Mouse (Mus musculus) midbrain, embryonic 14.5 days (tissue): ENCODE results near the gene Prph. TPM values are rescaled to one million over a fixed set of nuclear protein-coding genes. Genes with fewer than 3 reads are reported as not detected.
A peak's percentile ranks its signal among the peaks of the same experiment; 100 is the strongest.

Source experiments
- ATAC-seq: fragments of 200-750 bp; cut with Nextera tagmentation; 2 replicates; pipeline ENCODE4 v1.8.0; 2017; ENCODE audit warnings: moderate number of reproducible peaks, moderate library complexity; ENCODE audit not compliant: low FRiP score, low TSS enrichment
- DNase-seq: peaks from one replicate; pipeline ENCODE4 v3.0.0-alpha.2; 2015
- H3K27ac ChIP-seq: fragments of 300-500 bp; sonication (generic); replicated peaks from 2 replicates; pipeline ENCODE4 v1.5.1; 2014; ENCODE audit warnings: mild to moderate bottlenecking, low read depth, low read length, moderate library complexity
- H3K27me3 ChIP-seq: fragments of 300-500 bp; sonication (generic); 2 replicates; pipeline ENCODE4 v1.6.1; 2014; ENCODE audit warnings: low read length, control low read depth, mixed read lengths; ENCODE audit not compliant: control insufficient read depth, insufficient read depth
- H3K36me3 ChIP-seq: fragments of 300-500 bp; sonication (generic); 2 replicates; pipeline ENCODE4 v1.6.1; 2014; ENCODE audit warnings: low read length, control low read depth; ENCODE audit not compliant: control insufficient read depth, insufficient read depth
- H3K4me1 ChIP-seq: fragments of 300-500 bp; sonication (generic); 2 replicates; pipeline ENCODE4 v1.6.1; 2014; ENCODE audit warnings: mild to moderate bottlenecking, antibody characterized with exemption, low read length, control low read depth; ENCODE audit not compliant: control insufficient read depth, insufficient read depth
- H3K4me2 ChIP-seq: fragments of 300-500 bp; sonication (generic); 2 replicates; pipeline ENCODE4 v1.6.1; 2014; ENCODE audit warnings: mild to moderate bottlenecking, low read length, moderate library complexity
- H3K4me3 ChIP-seq: fragments of 300-500 bp; sonication (generic); replicated peaks from 2 replicates; pipeline ENCODE4 v1.5.1; 2014; ENCODE audit warnings: low read depth, low read length
- H3K9ac ChIP-seq: fragments of 300-500 bp; sonication (generic); replicated peaks from 2 replicates; pipeline ENCODE4 v1.6.1; 2014; ENCODE audit warnings: mild to moderate bottlenecking, low read length, moderate library complexity
- H3K9me3 ChIP-seq: fragments of 300-500 bp; sonication (generic); 2 replicates; pipeline ENCODE4 v1.6.1; 2016; ENCODE audit warnings: low read length, control low read depth, mixed read lengths; ENCODE audit not compliant: control insufficient read depth
- WGBS: fragments of 180-500 bp; shearing (Covaris S2); extraction: QIAGEN DNeasy Blood & Tissue Kit; methylation state at CpG from one replicate; pipeline ENCODE4 v1.1.7; 2014; 5-methylcytosine and 5-hydroxymethylcytosine counted together
- polyA plus RNA-seq: library from polyadenylated mRNA; unstranded; fragments of >200 nt; fragmentation: Nextera tagmentation; extraction: Ambion mirVana; gene quantifications from 2 replicates; pipeline ENCODE4 v1.2.1, GENCODE M21; 2014

Prph gene
- polyA plus RNA-seq, result 11.7 and 15.5 TPM in 2 replicates

DNA sequence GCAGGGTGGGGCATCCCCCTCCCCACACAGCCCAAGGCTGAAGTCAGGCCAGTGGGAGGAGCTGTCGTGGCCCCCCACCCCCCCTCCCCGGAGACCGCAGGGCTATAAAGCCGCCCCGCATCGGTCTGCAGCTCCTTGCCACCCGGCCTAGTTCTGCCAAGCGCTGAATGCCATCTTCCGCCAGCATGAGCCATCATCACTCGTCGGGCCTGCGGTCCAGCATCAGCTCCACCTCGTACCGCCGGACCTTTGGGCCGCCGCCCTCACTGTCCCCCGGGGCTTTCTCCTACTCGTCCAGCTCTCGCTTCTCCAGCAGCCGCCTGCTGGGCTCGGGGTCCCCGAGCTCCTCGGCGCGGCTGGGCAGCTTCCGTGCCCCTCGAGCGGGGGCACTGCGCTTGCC is at the start of gene Prph:
Gene Prph, plus strand, starts transcription at position 135 of the 400 bp plus-strand sequence.
- peak within 1 kb of the TSS; percentile 56 for H3K4me2 ChIP-seq
- peak within 1 kb of the TSS; percentile 20; the same call in 1 of the 2 replicates for H3K9ac ChIP-seq
- H3K4me1 ChIP-seq, result peaks cover 8% of the 10 kb centered on the region; the same call in 1 of the 2 replicates
- 2% methylated on average over 27 of the region's 30 CpGs for WGBS
- ATAC-seq (no peak), DNase-seq (peak; percentile 11)
- no peak within 1 kb of the TSS for H3K27ac ChIP-seq
- H3K36me3 ChIP-seq, result no peaks in the 10 kb centered on the region
- peaks cover 71% of the 10 kb centered on the region for H3K27me3 ChIP-seq
- no peaks in the 10 kb centered on the region for H3K9me3 ChIP-seq
- H3K4me3 ChIP-seq, result peak within 1 kb of the TSS; percentile 35

DNA sequence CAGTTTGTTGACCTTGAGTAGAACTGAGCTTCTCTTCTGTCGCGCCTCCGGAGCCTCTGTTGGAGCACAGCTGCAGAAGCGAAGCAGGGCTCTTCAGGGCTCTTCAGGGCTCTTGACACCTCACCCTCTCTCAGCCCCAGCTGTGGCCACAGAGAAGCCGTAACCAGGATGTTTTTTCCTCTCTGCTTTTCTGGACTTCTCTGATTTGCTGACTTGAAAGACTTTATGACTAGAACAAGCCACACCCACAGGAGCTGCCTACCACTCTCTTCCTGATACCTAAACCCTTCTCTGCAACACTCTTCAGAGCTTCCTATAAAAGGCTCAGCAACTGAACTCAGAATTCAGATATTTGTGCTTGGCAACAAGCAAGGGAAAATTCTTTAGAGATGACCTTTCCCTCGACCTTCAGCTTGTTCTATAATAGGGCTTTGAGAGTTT is 46.2 kb upstream of the Prph start:
- Histone ChIP-seq H3K27me3 (no peaks in the 10 kb centered on the region), H3K4me3 (no peak overlapping the region), H3K4me2 (no peak overlapping the region), H3K9me3 (no peaks in the 10 kb centered on the region), H3K36me3 (no peaks in the 10 kb centered on the region), H3K4me1 (no peaks in the 10 kb centered on the region), H3K27ac (no peak overlapping the region), H3K9ac (no peak overlapping the region)
- DNase-seq (no peak), ATAC-seq (no peak)
- 81% methylated on average over 6 of the region's 6 CpGs for WGBS

DNA sequence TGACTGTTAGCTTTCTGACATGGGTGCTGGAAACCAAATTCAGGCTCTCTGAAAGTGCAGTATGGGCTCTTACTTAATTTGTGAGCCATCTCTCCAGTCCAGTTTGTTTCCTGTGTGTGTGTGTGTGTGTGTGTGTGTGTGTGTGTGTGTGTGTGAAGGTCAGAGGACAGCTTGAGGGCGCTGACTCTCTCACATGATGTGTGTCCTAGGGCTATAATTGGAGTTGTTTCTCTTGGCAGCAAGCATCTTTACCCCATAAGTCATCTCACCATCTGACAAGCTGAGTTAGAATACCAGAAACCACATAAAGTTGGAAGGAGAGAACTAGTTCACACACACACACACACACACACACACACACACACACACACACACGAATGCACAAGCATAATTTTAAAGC is 44.1 kb upstream of the Prph start:
- H3K9me3 ChIP-seq, result no peaks in the 10 kb centered on the region
- ATAC-seq, result no peak
- WGBS, result 88% methylated on average over 2 of the region's 2 CpGs

DNA sequence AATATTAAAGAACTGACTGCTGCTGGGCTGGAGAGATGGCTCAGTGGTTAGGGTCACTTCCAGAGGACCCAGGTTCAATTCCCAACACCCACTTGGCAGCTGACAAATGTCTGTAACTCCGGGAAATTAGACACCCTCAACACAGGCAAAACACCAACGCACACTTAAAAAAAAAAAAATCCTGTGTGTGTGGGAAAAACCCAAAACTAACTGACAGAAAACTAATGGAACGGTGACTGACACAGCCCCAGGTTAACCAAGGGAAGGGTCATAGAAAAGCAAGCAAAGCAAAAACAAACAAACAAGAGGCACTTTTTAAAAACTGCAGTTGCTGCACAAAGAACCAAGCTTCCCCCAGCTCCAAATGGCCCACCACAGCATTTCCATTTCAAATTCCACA is 43.0 kb upstream of the Prph start:
- no peak for DNase-seq
- no peaks in the 10 kb centered on the region for H3K4me1 ChIP-seq
- no peak overlapping the region for H3K4me3 ChIP-seq
- 88% methylated on average over 3 of the region's 3 CpGs for WGBS
- H3K9ac ChIP-seq, result no peak overlapping the region
- H3K9me3 ChIP-seq, result no peaks in the 10 kb centered on the region
- H3K4me2 ChIP-seq, result no peak overlapping the region
- no peaks in the 10 kb centered on the region for H3K27me3 ChIP-seq
- H3K36me3 ChIP-seq, result no peaks in the 10 kb centered on the region
- no peak for ATAC-seq
- H3K27ac ChIP-seq, result no peak overlapping the region

More for the DNA sequence above, 44.1 kb upstream of the Prph start:
- H3K27ac ChIP-seq, result no peak overlapping the region
- H3K36me3 ChIP-seq, result no peaks in the 10 kb centered on the region
- DNase-seq, result no peak
- no peaks in the 10 kb centered on the region for H3K27me3 ChIP-seq
- no peak overlapping the region for H3K4me3 ChIP-seq
- H3K4me2 ChIP-seq, result no peak overlapping the region
- H3K4me1 ChIP-seq, result no peaks in the 10 kb centered on the region
- no peak overlapping the region for H3K9ac ChIP-seq

DNA sequence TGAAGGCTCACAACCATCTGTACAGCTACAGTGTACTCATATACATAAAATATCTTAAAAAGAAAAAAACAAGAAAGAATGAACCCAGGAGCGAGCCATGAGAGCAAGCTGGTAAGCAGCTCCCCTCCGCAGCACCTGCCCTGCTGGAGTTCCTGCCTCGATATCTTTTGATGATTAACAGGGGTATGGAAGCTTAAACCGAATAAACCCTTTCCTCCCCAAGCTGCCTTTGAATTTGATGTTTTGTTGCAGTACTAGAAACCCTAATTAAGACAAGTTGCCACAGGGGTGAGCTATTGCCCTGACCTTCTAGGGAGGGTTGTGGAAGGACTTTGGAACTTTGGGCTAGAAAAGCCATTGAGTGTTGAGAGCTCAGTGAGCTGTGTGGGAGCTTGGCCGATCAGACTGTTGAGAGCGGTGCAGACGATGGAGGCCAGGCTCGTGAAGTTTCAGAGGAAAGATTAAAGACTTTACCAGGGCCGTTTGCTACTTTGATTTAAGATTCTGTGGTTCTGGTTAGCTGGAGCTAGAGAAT is 40.4 kb upstream of the Prph start:
- H3K4me3 ChIP-seq, result no peak overlapping the region
- H3K27ac ChIP-seq, result no peak overlapping the region
- H3K36me3 ChIP-seq, result no peaks in the 10 kb centered on the region
- no peak overlapping the region for H3K9ac ChIP-seq
- H3K27me3 ChIP-seq, result no peaks in the 10 kb centered on the region
- H3K9me3 ChIP-seq, result no peaks in the 10 kb centered on the region
- ATAC-seq, result no peak
- 71% methylated on average over 9 of the region's 9 CpGs for WGBS
- no peak overlapping the region for H3K4me2 ChIP-seq
- H3K4me1 ChIP-seq, result peaks cover 10% of the 10 kb centered on the region
- DNase-seq, result no peak

DNA sequence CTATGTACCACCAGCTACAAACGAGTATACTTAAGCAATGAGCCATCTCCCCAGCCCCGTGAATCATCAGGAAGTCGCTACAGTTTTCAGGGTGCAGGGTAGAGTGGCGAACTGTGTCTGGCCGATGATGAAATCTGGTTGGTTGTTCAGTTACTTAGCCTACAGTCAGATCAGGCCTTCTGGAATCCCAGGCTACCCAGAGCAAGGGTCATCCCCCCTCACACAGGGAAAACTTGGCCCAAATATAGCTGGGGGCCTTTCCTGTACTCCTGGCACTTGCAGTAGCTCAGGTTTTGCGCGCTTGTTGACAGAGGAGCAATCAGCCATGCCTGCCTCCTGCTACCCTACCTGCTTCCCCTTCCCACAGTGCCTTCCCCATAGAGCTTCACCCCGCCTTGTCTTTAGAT is 37.6 kb upstream of the Prph start:
- H3K9ac ChIP-seq, result no peak overlapping the region
- peaks cover 10% of the 10 kb centered on the region for H3K4me1 ChIP-seq
- H3K4me2 ChIP-seq, result no peak overlapping the region

DNA sequence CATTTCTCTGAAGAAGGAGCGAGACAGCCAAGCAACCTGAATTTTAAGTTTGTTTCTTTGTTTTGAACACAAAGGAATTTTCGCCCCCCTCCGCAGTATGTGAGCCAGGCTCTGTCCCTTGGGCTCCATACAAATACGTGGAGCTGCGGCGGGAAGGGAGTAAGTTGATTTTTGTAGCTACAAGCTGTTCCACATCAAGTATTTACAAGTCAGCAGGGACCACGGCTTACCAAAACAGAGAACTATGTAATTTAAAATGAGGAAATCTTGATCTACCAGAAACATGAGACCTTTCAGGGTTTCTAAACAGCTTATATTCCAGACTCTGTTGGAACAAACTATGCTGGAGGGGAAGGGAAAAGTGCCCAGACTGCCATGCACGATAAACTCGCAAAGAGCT is 37.0 kb upstream of the Prph start:
- peaks cover 10% of the 10 kb centered on the region for H3K4me1 ChIP-seq
- DNase-seq, result peak; percentile 63
- no peak overlapping the region for H3K4me3 ChIP-seq
- peak overlapping the region; percentile 68 for H3K27ac ChIP-seq
- no peaks in the 10 kb centered on the region for H3K36me3 ChIP-seq
- no peak overlapping the region for H3K4me2 ChIP-seq
- no peaks in the 10 kb centered on the region for H3K27me3 ChIP-seq
- H3K9ac ChIP-seq, result no peak overlapping the region
- H3K9me3 ChIP-seq, result no peaks in the 10 kb centered on the region
- 42% methylated on average over 9 of the region's 9 CpGs for WGBS
- ATAC-seq, result no peak

More for the DNA sequence above, 37.6 kb upstream of the Prph start:
- no peak for ATAC-seq
- H3K27me3 ChIP-seq, result no peaks in the 10 kb centered on the region
- no peak overlapping the region for H3K4me3 ChIP-seq
- peak overlapping the region; percentile 68 for H3K27ac ChIP-seq
- no peak for DNase-seq
- WGBS, result 87% methylated on average over 8 of the region's 8 CpGs
- H3K9me3 ChIP-seq, result no peaks in the 10 kb centered on the region
- H3K36me3 ChIP-seq, result no peaks in the 10 kb centered on the region

DNA sequence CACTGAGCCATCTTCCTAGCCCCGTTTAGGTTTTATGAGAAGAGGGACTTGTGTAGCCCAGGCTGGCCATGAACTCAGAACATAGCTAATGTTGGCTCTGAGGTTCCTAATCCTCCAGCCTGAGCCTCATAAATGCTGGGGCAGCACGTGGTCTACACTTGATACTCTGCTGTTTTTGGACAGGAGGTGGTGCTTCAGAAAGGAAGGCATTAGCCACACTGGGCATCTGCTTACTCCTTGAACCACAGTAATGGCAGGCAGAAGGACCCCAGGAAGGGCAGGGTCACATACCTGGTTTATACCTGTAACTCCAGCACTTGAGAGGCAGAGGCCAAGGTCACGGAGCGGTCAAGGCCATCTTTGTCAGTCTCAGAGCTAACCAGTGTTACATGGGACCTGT is 36.3 kb upstream of the Prph start:
- H3K4me3 ChIP-seq, result no peak overlapping the region
- H3K9me3 ChIP-seq, result no peaks in the 10 kb centered on the region
- H3K36me3 ChIP-seq, result no peaks in the 10 kb centered on the region
- ATAC-seq, result no peak
- H3K4me2 ChIP-seq, result no peak overlapping the region
- H3K4me1 ChIP-seq, result peaks cover 10% of the 10 kb centered on the region
- WGBS, result 84% methylated on average over 4 of the region's 4 CpGs
- no peak overlapping the region for H3K9ac ChIP-seq
- DNase-seq, result no peak
- no peaks in the 10 kb centered on the region for H3K27me3 ChIP-seq
- H3K27ac ChIP-seq, result peak overlapping the region; percentile 68; the same call in 1 of the 2 replicates

DNA sequence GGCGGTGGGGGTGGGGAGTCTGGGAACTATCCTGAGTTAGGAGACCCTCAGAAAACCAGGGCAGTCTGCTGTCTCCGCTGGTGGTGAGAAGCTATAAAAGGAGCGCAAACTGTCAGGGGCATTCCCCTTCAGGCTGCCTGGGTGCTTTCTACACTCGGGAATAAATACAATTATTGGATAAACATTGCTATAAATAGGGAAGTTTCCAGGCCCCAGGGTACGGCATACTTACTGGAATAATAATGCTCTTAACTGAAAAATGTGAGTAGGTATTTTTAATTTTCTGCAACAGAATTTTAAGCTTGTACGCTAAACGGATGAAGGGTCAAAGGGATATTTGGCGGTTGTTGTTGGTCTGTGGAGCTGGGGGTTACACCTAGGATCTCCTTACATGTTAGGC is 35.5 kb upstream of the Prph start:
- no peak overlapping the region for H3K4me3 ChIP-seq
- H3K27ac ChIP-seq, result no peak overlapping the region
- no peaks in the 10 kb centered on the region for H3K36me3 ChIP-seq
- ATAC-seq (no peak), DNase-seq (no peak)
- 61% methylated on average over 8 of the region's 8 CpGs for WGBS
- no peaks in the 10 kb centered on the region for H3K27me3 ChIP-seq
- no peak overlapping the region for H3K9ac ChIP-seq
- peaks cover 10% of the 10 kb centered on the region for H3K4me1 ChIP-seq
- no peak overlapping the region for H3K4me2 ChIP-seq
- no peaks in the 10 kb centered on the region for H3K9me3 ChIP-seq
